Mouse (Mus musculus) heart, postnatal 0 days (tissue): Measurements from ENCODE around the gene Fam178b. TPM values are rescaled to one million over a fixed set of nuclear protein-coding genes. Genes with fewer than 3 reads are reported as not detected.
A peak's percentile ranks its signal among the peaks of the same experiment; 100 is the strongest.

Experiments used
- ATAC-seq: fragments of 200-750 bp; cut with Nextera tagmentation; 2 replicates; pipeline ENCODE4 v1.8.0; 2017; ENCODE audit warnings: low read depth, moderate number of reproducible peaks, moderate library complexity; ENCODE audit not compliant: insufficient read depth
- DNase-seq: peaks from one replicate; pipeline ENCODE4 v3.0.0-alpha.2; 2016; ENCODE audit warnings: low spot score
- H3K27ac ChIP-seq: fragments of 300-500 bp; sonication (generic); 2 replicates; pipeline ENCODE4 v1.5.1; 2014; ENCODE audit warnings: low read depth, mild to moderate bottlenecking
- H3K27me3 ChIP-seq: fragments of 300-500 bp; sonication (generic); 2 replicates; pipeline ENCODE4 v1.6.1; 2014; ENCODE audit warnings: low read length, mixed read lengths; ENCODE audit not compliant: control insufficient read depth, insufficient read depth
- H3K36me3 ChIP-seq: fragments of 300-500 bp; sonication (generic); replicated peaks from 2 replicates; pipeline ENCODE4 v1.6.1; 2014; ENCODE audit warnings: low read length, mixed read lengths; ENCODE audit not compliant: control insufficient read depth, insufficient read depth
- H3K4me1 ChIP-seq: fragments of 300-500 bp; sonication (generic); 2 replicates; pipeline ENCODE4 v1.6.1; 2014; ENCODE audit warnings: antibody characterized with exemption; ENCODE audit not compliant: control insufficient read depth, insufficient read depth
- H3K4me2 ChIP-seq: fragments of 300-500 bp; sonication (generic); 2 replicates; pipeline ENCODE4 v1.6.1; 2014; ENCODE audit warnings: low read depth, mild to moderate bottlenecking, low read length, moderate library complexity
- H3K4me3 ChIP-seq: fragments of 300-500 bp; sonication (generic); 2 replicates; pipeline ENCODE4 v1.5.1; 2014; ENCODE audit warnings: low read depth, low read length
- H3K9ac ChIP-seq: fragments of 300-500 bp; sonication (generic); replicated peaks from 2 replicates; pipeline ENCODE4 v1.6.1; 2014; ENCODE audit warnings: low read depth, low read length, mixed read lengths
- H3K9me3 ChIP-seq: fragments of 300-500 bp; sonication (generic); replicated peaks from 2 replicates; pipeline ENCODE4 v1.6.1; 2016; ENCODE audit warnings: low read length; ENCODE audit not compliant: control insufficient read depth
- CTCF ChIP-seq: IDR thresholded peaks from 2 replicates; pipeline ENCODE4 v1.5.1; 2016; ENCODE audit warnings: antibody characterized with exemption, control low read depth, low read depth
- EP300 ChIP-seq: IDR thresholded peaks from 2 replicates; pipeline ENCODE4 v1.6.1; 2016; ENCODE audit warnings: antibody characterized with exemption, low read depth
- WGBS: fragments of 180-500 bp; shearing (Covaris S2); extraction: QIAGEN DNeasy Blood & Tissue Kit; methylation state at CpG from one replicate; pipeline ENCODE4 v1.1.7; 2014; 5-methylcytosine and 5-hydroxymethylcytosine counted together
- polyA plus RNA-seq: library from polyadenylated mRNA; unstranded; fragments of >200 nt; fragmentation: Nextera tagmentation; extraction: Ambion mirVana; gene quantifications from 2 replicates; pipeline ENCODE4 v1.2.1, GENCODE M21; 2015
- total RNA-seq: library from RNA; depleted of rRNA; stranded (reverse); fragments of >200 nt; gene quantifications from 2 replicates; pipeline ENCODE4 v1.2.3, GENCODE M21; 2014; ENCODE audit warnings: low replicate concordance

Gene Fam178b
- total and polyA plus RNA-seq, 2 experiments from 2014 or later, result 0.81 TPM; not detected in 1

DNA sequence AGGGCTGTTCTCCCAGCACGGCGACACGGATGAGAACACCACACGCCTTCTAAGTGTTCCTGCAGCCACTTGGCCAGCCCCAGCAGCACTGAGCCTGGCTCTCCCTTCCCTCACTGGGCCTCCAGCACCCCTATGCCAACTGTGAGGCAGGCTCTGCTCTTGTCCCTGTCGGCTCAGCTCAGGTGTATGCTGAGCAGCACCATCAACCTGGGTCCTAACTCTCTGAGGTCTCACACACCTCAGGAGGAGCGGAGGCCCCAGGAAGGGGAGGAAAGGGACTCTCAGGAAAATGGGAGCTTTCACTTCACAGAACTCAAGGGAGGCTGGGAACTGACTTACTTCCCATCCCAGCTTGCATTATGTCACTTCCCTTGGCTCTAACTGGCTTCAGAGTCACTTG is 70.6 kb downstream of the Fam178b start:
- 58% methylated on average over 6 of the region's 6 CpGs for WGBS
- DNase-seq, result no peak

DNA sequence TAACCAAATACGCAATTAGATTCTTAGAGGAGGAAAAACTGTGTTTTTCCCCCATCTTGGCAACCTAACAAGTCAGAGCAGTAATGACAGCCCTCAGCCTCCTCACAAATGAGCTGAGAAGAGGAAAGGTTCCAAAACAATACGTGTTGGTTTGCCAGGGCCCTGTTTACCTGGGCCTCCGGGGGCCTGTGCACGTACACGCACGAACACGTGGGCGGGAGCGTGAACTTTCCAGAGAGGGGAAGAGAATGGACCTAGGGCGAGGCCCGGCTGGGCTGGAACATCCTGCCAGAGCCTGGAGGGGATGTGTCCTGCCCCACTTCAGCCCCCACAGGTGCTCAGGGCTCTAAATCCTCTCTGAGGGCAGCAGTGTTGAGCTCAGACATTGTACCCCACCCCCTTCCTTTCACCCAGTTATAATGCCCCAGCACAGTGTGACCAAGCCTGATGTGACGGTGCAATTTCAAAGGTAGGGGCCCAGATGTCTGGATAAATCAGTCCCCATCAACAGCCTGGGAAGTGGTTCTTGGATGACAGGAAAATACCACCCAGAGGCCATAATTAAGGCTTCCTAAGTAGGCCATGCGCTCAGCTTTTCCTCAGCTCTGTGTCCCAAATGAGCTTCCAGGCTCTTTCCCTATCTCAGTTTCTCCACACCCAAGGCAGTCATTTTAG is 71.4 kb downstream of the Fam178b start:
- ATAC-seq, result no peak

More for the DNA sequence above, 70.6 kb downstream of the Fam178b start:
- Histone ChIP-seq H3K4me1 (peaks cover 7% of the 10 kb centered on the region; the same call in 1 of the 2 replicates), H3K4me3 (no peak overlapping the region), H3K27ac (peak overlapping the region; percentile 58), H3K9ac (no peak overlapping the region), H3K9me3 (no peaks in the 10 kb centered on the region), H3K27me3 (no peaks in the 10 kb centered on the region), H3K4me2 (no peak overlapping the region), H3K36me3 (no peaks in the 10 kb centered on the region)
- TF ChIP-seq CTCF, result no peak
- TF ChIP-seq EP300, result no peak
- ATAC-seq, result no peak

DNA sequence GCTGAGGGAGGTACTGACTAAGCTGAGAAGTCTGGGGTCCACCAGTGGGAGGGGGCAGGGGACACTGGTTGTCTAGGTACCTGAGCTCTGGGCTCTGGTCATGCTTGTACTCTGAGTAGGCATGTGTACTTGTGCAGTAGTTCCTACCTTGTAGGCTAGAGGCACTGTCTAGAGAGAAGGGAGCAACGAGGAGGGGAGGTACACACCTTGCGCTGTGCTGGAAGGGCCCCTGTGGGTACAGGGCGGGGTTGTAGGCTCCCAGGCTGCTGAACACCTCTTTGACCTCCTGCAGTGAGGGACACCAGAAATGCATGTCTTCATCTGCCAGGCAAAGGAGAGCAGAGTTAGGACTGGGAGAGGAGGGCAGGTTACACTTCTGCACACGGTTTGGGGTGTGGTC is 74.8 kb downstream of the Fam178b start:
- Histone ChIP-seq H3K27ac (no peak overlapping the region), H3K4me3 (no peak overlapping the region), H3K9me3 (no peaks in the 10 kb centered on the region), H3K4me1 (peaks cover 26% of the 10 kb centered on the region), H3K9ac (no peak overlapping the region), H3K27me3 (no peaks in the 10 kb centered on the region), H3K4me2 (no peak overlapping the region), H3K36me3 (no peaks in the 10 kb centered on the region)
- no peak for TF ChIP-seq CTCF
- TF ChIP-seq EP300, result no peak
- WGBS, result 83% methylated on average over 4 of the region's 4 CpGs
- no peak for ATAC-seq
- DNase-seq, result no peak

More for the DNA sequence above, 71.4 kb downstream of the Fam178b start:
- no peak for DNase-seq
- WGBS, result 73% methylated on average over 13 of the region's 13 CpGs
- TF ChIP-seq EP300 (no peak), CTCF (no peak)
- Histone ChIP-seq H3K27ac (peak overlapping the region; percentile 58; the same call in 1 of the 2 replicates), H3K4me2 (no peak overlapping the region), H3K27me3 (no peaks in the 10 kb centered on the region), H3K9ac (no peak overlapping the region), H3K9me3 (no peaks in the 10 kb centered on the region), H3K4me1 (peaks cover 15% of the 10 kb centered on the region), H3K4me3 (no peak overlapping the region), H3K36me3 (no peaks in the 10 kb centered on the region)

DNA sequence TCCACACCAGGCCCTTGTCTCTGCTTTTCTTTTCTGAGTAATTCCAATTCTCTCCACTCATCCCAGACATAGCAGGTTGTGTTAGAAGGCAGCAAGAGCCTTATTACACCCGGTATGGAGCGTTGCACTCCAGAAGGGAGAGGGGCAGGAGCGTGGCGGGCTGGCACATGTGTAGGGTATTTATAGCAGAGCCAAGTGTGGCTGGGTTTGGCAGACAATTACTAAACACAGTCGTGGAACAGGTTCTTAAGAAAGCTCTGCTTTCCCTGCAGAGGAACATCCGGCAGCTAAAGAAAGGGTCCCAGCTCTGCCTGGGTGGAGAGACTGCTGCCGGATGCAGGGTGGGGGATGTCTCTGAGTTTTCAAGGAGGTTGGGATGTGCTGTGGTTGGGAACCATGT is 76.0 kb downstream of the Fam178b start:
- Histone ChIP-seq H3K9me3 (no peaks in the 10 kb centered on the region), H3K4me1 (peaks cover 30% of the 10 kb centered on the region), H3K27ac (peak overlapping the region; percentile 44; the same call in 1 of the 2 replicates), H3K36me3 (no peaks in the 10 kb centered on the region), H3K27me3 (no peaks in the 10 kb centered on the region), H3K4me3 (no peak overlapping the region), H3K9ac (no peak overlapping the region), H3K4me2 (0 out of 2 replicates have a peak overlapping the region, but pooled peaks have one; percentile 10)
- ATAC-seq (peak; percentile 81), DNase-seq (peak; percentile 48)
- 23% methylated on average over 7 of the region's 7 CpGs for WGBS
- TF ChIP-seq EP300 (no peak), CTCF (no peak)

DNA sequence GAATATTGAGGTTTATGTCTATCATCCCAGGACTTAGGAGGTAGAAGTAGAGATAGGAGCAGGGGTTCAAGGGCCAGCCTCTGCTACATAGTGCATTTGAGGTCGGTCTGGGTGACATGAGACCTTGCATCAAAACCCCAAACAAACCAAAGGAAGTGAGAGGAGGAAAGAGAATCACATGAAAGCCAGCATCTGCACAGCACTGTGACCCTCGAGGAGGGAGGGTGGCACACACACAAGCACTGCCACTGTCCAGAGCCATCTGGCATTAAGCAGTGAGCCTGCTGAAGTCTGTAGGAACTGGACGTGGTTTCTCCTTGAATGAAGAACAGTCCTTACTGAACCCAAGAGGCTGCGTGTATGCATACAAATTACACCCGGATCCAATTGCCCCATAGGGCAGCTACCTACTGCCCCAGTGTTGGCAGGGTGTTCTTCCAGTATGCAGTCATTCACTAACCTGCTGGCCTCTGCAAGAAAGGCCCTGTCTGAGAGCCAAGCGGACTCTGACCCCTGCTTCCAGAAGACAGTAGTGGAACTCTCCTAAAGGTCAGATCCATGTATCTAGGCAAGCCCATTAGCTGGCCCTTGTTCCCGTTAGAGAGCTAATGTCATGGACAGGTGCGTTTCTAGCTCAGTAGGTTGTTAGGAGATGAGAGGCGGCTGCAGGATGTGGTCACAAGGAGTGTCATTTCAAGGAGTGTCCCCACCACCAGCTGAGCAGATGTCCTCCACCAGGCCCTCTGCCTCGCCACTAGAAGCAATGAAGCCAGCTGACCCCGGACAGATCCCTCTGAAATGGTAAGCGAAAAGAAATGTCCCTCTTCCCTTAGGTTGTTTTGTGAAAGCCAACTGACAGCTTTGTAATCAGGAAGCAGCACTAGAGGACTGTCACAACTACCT is 78.5 kb downstream of the Fam178b start:
- Histone ChIP-seq H3K9me3 (no peaks in the 10 kb centered on the region), H3K4me1 (peaks cover 30% of the 10 kb centered on the region), H3K9ac (no peak overlapping the region), H3K4me3 (no peak overlapping the region), H3K36me3 (no peaks in the 10 kb centered on the region), H3K4me2 (no peak overlapping the region), H3K27me3 (no peaks in the 10 kb centered on the region), H3K27ac (no peak overlapping the region)
- DNase-seq, result no peak
- no peak for TF ChIP-seq EP300
- TF ChIP-seq CTCF, result no peak
- 83% methylated on average over 12 of the region's 12 CpGs for WGBS
- no peak for ATAC-seq
